Mouse (Mus musculus): Measurements from ENCODE around the gene Dmgdh.

GRCm38 (mm10) chr13:93673296-93673695 lies 937 bp upstream of the Dmgdh start:
- TF ChIP-seq USF1 (IDR thresholded peaks at IDR 0.05; ENCODE audit: low read depth, low read length) (no peak), POLR2A (IDR thresholded peaks at IDR 0.05; ENCODE audit: control insufficient read depth in 1 of 2, insufficient read depth in 1 of 2, low read depth in 1 of 2, low read length in 2 of 2, poor library complexity in 1 of 2) (no peak), HCFC1 (IDR thresholded peaks at IDR 0.05; ENCODE audit: low read depth, low read length) (no peak), GABPA (IDR thresholded peaks at IDR 0.05; ENCODE audit: low read depth, low read length) (no peak), SMC3 (IDR thresholded peaks at IDR 0.05; ENCODE audit: low read depth, low read length) (no peak), MXI1 (IDR thresholded peaks at IDR 0.05; ENCODE audit: low read depth, low read length) (no peak), MEF2A (IDR thresholded peaks at IDR 0.05; ENCODE audit: extremely low read depth, insufficient replicate concordance, low read depth, low read length, poor library complexity, severe bottlenecking) (no peak)

Data from MEL (cell line).